Mouse (Mus musculus) cortical plate, adult 2 months (tissue): ENCODE measurements around the gene Ptprc. TPM values are rescaled to one million over a fixed set of nuclear protein-coding genes. Genes with fewer than 3 reads are reported as not detected.

Experiments
- H3K27ac ChIP-seq: fragments of 200-500 bp; 2 replicates; pipeline ENCODE4 v1.5.1; 2012; ENCODE audit warnings: low read length, control low read depth, inconsistent platforms; ENCODE audit not compliant: insufficient read depth
- H3K4me1 ChIP-seq: fragments of 200-500 bp; 2 replicates; pipeline ENCODE4 v1.6.1; 2011; ENCODE audit warnings: low read length; ENCODE audit not compliant: control insufficient read depth, insufficient read depth
- H3K4me3 ChIP-seq: fragments of 200-500 bp; 2 replicates; pipeline ENCODE4 v1.5.1; 2011; ENCODE audit warnings: mild to moderate bottlenecking, low read length, control low read depth; ENCODE audit not compliant: insufficient read depth
- CTCF ChIP-seq: fragments of 200-500 bp; IDR thresholded peaks from 2 replicates; pipeline ENCODE4 v1.5.1; 2011; ENCODE audit warnings: mild to moderate bottlenecking, control low read depth, low read length; ENCODE audit not compliant: insufficient read depth; ENCODE audit errors: extremely low read depth
- POLR2A ChIP-seq: fragments of 200-500 bp; IDR thresholded peaks from 2 replicates; pipeline ENCODE4 v1.6.1; 2011; ENCODE audit warnings: mild to moderate bottlenecking, low read length, control low read depth; ENCODE audit not compliant: insufficient read depth; ENCODE audit errors: extremely low read depth
- polyA plus RNA-seq: library from polyadenylated mRNA; depleted of rRNA; stranded (reverse); fragments of >200 nt; gene quantifications from 2 replicates; pipeline ENCODE4 v1.2.3, GENCODE M21; 2012; rRNA removed

Ptprc gene
- polyA plus RNA-seq, 1 experiment = 2.4 TPM

GRCm38 (mm10) chr1:138021962-138022917 lies 153.3 kb downstream of the Ptprc start:
- TF ChIP-seq CTCF = no peak
- TF ChIP-seq POLR2A = no peak
- H3K4me1 ChIP-seq = no peaks in the 10 kb centered on the region
- no peak overlapping the region for H3K4me3 ChIP-seq
- no peak overlapping the region for H3K27ac ChIP-seq

Other genes with a start within 250 kb of the Ptprc start
- not detected in 2 replicates for gene Atp6v1g3, start 98.0 kb upstream of the Ptprc start, polyA plus RNA-seq